Mouse (Mus musculus) heart, adult 2 months (tissue): ENCODE measurements at regions not wholly inside any gene's neighbourhood (a gene's known extent, or its start where the extent isn't known, plus 50 kb on each side); places are given as distances from the start of the nearest gene placed in this dataset.

Experiments
- CTCF ChIP-seq: fragments of 200-600 bp; IDR thresholded peaks from 2 replicates; pipeline ENCODE4 v1.8.1; 2022; ENCODE audit warnings: antibody characterized with exemption, mild to moderate bottlenecking, moderate library complexity
- EP300 ChIP-seq: fragments of 200-500 bp; IDR thresholded peaks from 2 replicates; pipeline ENCODE4 v1.6.1; 2011; ENCODE audit warnings: low read depth, low read length, control low read depth; ENCODE audit not compliant: insufficient read depth

DNA sequence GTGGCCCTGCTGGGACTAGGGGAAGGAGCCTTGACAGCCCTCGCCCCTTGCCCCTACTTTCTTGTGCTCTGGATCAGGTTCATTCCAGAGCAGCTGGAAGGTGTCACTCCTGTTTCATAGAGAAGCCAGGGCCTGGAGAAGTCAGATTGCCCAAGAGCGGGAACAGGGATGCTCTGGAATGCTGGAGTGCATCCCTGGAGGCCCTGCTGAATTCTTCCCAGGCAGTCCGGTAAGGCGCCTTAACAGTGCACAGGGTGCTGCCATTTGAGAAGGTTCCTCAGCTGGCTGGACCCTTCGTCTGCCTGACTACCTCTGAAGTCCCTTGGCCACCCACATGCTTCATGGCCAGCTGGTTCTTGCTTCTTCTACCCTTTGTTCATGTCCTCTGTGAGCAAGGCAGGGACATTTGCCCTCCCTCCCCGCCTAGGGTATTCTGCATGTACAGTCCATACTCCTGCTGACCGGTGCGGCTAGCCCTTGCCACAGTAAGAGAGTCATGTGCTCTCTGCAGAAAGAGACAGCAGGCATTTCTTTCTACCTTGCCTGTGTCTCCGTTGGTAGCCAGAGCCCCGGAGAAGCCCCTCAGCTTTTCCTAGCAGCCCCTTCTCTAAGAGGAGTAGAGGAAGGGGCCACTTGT, 68.5 kb upstream of the Smndc1 start:
- TF ChIP-seq CTCF = no peak
- no peak for TF ChIP-seq EP300
